Mouse (Mus musculus): Measurements from ENCODE around the gene Tmem169.

The Tmem169 gene

DNA sequence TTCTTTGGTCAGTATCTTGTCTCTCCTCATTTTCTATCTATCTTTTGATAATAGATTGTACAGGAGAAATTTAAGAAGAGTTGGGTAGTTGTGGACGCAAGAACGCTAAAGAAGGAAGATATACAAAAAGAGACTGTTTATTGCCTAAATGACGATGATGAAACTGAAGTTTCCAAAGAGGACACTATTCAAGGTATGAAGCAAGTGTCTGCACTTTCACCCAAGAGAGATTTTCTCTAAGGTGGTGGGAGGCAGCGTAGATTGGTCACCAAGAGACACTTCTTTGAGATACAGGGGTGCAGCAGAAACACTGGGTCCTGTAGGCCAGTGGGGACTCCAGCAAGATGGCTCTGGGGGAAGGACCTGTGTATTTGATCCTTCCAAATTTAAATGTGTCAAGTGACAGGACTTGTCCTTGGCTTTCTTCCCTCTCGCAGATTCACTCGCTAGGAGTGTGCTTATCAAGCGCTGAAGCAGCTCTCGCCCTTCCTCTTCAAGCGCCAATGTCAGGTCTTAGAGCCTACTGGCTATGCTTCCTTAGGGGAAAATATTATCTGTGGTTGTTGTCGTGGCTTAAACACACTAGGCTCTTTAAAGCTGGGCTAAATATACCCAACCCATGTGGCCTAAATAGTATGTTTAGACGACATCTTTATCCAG, 42.1 kb downstream of the Tmem169 start:
- no peak for DNase-seq (ENCODE audit: inconsistent ontology term)

DNA sequence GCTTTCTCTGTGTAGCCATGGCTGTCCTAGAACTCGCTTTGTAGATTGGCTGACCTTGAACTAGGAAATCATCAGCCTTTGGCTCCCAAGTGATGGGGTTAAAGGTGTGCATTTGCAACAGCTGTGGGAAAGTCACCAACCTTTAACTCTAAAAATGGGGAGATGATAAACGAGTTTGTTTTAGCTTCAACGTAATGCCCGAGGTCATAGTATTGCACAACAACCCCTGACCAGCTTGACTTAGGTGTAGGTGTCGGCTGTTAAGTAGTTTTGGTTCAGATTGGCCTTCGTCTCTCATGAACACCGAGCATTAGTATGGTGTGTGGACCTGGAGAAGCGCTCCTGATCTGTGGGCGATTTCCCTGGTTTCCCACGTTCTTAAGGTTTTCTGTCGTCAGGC, 50.6 kb downstream of the Tmem169 start:
- no peak for DNase-seq (ENCODE audit: inconsistent ontology term)

DNA sequence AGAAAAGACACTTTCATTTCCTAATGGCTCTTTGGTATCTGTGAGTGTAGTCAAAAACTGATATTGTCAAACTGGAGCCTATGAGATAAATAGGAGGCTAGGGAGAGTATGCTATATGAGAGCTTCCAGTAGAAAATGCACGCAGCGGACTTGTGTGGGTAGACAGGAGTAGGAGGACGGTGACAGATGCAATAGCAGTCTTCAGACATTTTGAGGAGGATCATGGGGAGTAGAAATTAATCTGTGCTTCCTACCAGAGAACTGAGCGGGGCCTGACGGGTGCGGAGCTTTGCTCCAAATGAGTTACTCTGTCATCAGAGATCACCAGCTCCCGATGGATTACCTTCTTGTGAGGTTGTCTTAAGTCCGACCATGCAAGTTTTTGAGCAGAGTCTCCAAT, 52.6 kb downstream of the Tmem169 start:
- no peak for DNase-seq (ENCODE audit: inconsistent ontology term)

DNA sequence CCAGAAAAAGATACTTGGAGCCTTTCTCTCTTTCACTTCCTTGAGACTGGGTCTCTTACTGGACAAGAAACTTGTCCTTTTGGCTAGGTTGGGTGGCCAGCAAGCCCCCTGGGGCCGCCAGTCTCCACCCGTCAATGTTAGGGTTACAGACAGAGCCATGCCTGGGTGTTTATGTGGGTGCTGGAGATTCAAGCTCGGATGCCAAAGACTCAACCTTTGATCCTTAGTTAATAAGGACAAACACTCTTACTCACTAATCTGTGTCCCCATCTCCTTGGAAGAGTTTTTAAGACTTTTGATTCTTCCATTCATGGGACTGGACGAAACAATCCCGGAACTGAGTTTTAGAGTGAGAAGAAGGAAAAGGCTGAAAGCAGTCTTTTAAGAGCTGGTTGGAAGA, 54.2 kb downstream of the Tmem169 start:
- no peak for DNase-seq (ENCODE audit: inconsistent ontology term)

DNA sequence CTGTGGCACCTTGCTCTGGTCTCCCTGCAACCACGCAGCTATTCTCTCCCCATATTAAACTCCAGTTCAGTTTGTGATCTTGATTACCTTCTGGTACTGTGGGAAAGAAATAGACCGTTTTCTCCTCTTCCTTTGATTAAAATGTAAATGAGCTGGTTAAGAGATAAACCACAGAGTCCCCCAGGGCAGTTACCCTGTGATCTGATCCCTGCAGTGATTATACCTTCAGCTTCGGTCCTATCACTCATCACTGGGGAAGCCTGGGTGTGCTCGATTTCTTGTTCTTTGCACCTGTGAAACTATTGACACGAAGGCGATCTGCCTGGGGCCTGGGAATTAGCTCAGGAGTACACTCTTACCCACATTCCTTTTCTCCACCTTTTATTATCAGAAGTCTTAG, 63.7 kb downstream of the Tmem169 start:
- no peak for DNase-seq (ENCODE audit: inconsistent ontology term)

Data from Muller cell, postnatal 12 days (primary cell).